Comparison of ENCODE assay signal across 9 mouse cellular contexts in the genomic region with DNA sequence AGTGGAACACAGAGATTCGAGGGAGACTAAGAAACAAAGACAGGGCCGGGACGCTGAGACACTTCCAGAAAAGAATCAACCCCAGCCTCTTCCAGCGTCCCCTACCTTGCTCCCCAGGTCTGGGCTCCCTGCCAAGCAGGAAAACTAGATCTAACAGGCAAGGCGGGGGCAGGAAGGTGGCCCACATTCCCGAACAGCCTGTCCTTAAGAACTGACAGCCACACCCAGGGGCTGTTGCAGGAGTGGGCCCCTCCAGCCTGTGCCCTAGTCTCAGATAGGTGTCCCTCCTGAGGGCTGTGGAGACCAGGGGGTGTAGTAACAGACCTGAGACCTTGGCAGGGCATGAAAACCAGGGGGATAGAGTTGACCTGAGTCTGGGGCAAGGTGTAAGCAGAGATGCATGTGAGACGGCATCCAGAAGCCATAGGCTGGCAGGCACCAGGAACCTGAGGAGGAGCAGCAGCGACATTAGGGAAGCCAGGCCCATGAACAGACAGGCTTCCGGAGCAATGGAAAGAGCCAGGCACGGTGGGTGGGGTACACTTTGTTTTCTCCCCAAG. TPM values are rescaled to one million over a fixed set of nuclear protein-coding genes. Genes with fewer than 3 reads are reported as not detected.
DNase-seq lines count a peak whose midpoint lies in the region; ATAC-seq lines count a peak whose summit lies in the region.
"Had no signal": no experiment of that assay in that cellular context is flagged by ENCODE, and none has a peak within 500 bp of the region (broad histone marks: within the 10 kb centered on the region; RNA-seq: fewer than 3 reads in every experiment).

A gene (plus strand): TSS at position 510 of the 560 bp plus-strand sequence.

- no peak within 1 kb of the TSS for H3K4me2 ChIP-seq in embryonic facial prominence, embryonic 14.5 days (ENCODE audit: low read depth, low read length)

- ATAC-seq in embryonic facial prominence, embryonic 14.5 days (ENCODE audit: low read depth), result peak; percentile 84

- no peaks in the 10 kb centered on the region for H3K27me3 ChIP-seq in heart, embryonic 10.5 days (ENCODE audit: insufficient read depth, poor library complexity, severe bottlenecking)
- H3K27me3 ChIP-seq in embryonic facial prominence, embryonic 14.5 days (replicated peaks; ENCODE audit: control insufficient read depth, insufficient read depth, low read length), result no peaks in the 10 kb centered on the region

- H3K4me1 ChIP-seq in heart, embryonic 10.5 days, result peaks cover 4% of the 10 kb centered on the region; the same call in 1 of the 2 replicates
- H3K4me1 ChIP-seq in embryonic facial prominence, embryonic 14.5 days (ENCODE audit: control insufficient read depth, insufficient read depth, low read length), result peaks cover 6% of the 10 kb centered on the region; the same call in 1 of the 2 replicates

- H3K27ac ChIP-seq in heart, embryonic 10.5 days, result no peak within 1 kb of the TSS
- peak within 1 kb of the TSS; percentile 48; the same call in 1 of the 2 replicates for H3K27ac ChIP-seq in embryonic facial prominence, embryonic 14.5 days (replicated peaks; ENCODE audit: low read depth, low read length)

- WGBS in heart, embryonic 10.5 days, result 79% methylated on average over 10 of the region's 10 CpGs
- WGBS in embryonic facial prominence, embryonic 14.5 days, result 38% methylated on average over 9 of the region's 10 CpGs

- peak; percentile 53 to 82 for DNase-seq in heart, adult 18-20 months
- no peak for DNase-seq in heart, embryonic 10.5 days (ENCODE audit: low spot score)
- DNase-seq in embryonic facial prominence, embryonic 14.5 days (ENCODE audit: low spot score), result peak; percentile 85
- peak; percentile 53 for DNase-seq in kidney, adult 9 months
- peak; percentile 75 for DNase-seq in lung, postnatal 10 days
- DNase-seq in thymus, postnatal 14 days, result no peak
- no peak for DNase-seq in embryo, embryonic 10.5 days (ENCODE audit: low spot score)
- no peak for DNase-seq in embryo, embryonic 10 days (ENCODE audit: low spot score)

- no peak within 1 kb of the TSS for H3K4me3 ChIP-seq in heart, embryonic 10.5 days
- no peak within 1 kb of the TSS for H3K4me3 ChIP-seq in embryonic facial prominence, embryonic 14.5 days (ENCODE audit: low read depth, low read length)

- no peak within 1 kb of the TSS for H3K9ac ChIP-seq in embryonic facial prominence, embryonic 14.5 days (ENCODE audit: low read depth, low read length)

- no peaks in the 10 kb centered on the region; the same call in 1 of the 2 replicates for H3K9me3 ChIP-seq in heart, embryonic 10.5 days
- no peaks in the 10 kb centered on the region for H3K9me3 ChIP-seq in embryonic facial prominence, embryonic 14.5 days (ENCODE audit: control insufficient read depth, low read length)

- peaks cover 17% of the 10 kb centered on the region for H3K36me3 ChIP-seq in heart, embryonic 10.5 days
- peaks cover 13% of the 10 kb centered on the region for H3K36me3 ChIP-seq in embryonic facial prominence, embryonic 14.5 days (ENCODE audit: control insufficient read depth, insufficient read depth, low read length)

RNA-seq across cellular contexts. Expression of the gene that starts here (rescaled TPM):
- total RNA-seq in heart, adult 18-20 months (2021), result not detected
- 0.11 TPM in 1 of 2 replicates, not detected in the other for polyA plus RNA-seq in heart, embryonic 10.5 days (2016; fragmentation: Nextera tagmentation; extraction: Ambion mirVana)
- polyA plus RNA-seq in embryonic facial prominence, embryonic 14.5 days (2014; fragmentation: Nextera tagmentation; extraction: Ambion mirVana), result 0.26 and 1.0 TPM in 2 replicates
- total RNA-seq: heart, postnatal 10 days had no signal

Comparison
In these comparisons a context has a peak if more than half of its experiments do, and no peak if none do; other contexts are left out.
1. Peak in DNase-seq in heart, adult 18-20 months; RNA of the gene not detected or under 1 TPM.
2. DNase-seq: peak in embryonic facial prominence, embryonic 14.5 days (single experiment), kidney, adult 9 months (single experiment) and lung, postnatal 10 days (single experiment); none in heart, embryonic 10.5 days (single experiment), thymus, postnatal 14 days (single experiment), embryo, embryonic 10.5 days (single experiment) and embryo, embryonic 10 days (single experiment).